Mouse (Mus musculus) liver, embryonic 14.5 days (tissue): ENCODE results near the gene Zfp688.

ENCODE experiments used
- CTCF ChIP-seq: IDR thresholded peaks from 2 replicates; pipeline ENCODE4 v1.5.1; 2016; ENCODE audit warnings: antibody characterized with exemption, low read depth, control low read depth
- EP300 ChIP-seq: IDR thresholded peaks from 2 replicates; pipeline ENCODE4 v1.6.1; 2016; ENCODE audit warnings: antibody characterized with exemption, low read depth

GRCm38 (mm10) chr7:127454905-127455304, 33.0 kb upstream of the Zfp688 start:
- no peak for TF ChIP-seq EP300
- no peak for TF ChIP-seq CTCF
